Mouse (Mus musculus): ENCODE results near the gene P2rx5.

Gene P2rx5

GRCm38 (mm10) chr11:73172186-73172585 is 12.0 kb downstream of the P2rx5 start:
- DNase-seq (ENCODE audit: inconsistent age in 2 of 2, low spot score in 1 of 2) = peak in 1 of 2 experiments; percentile 64

DNA sequence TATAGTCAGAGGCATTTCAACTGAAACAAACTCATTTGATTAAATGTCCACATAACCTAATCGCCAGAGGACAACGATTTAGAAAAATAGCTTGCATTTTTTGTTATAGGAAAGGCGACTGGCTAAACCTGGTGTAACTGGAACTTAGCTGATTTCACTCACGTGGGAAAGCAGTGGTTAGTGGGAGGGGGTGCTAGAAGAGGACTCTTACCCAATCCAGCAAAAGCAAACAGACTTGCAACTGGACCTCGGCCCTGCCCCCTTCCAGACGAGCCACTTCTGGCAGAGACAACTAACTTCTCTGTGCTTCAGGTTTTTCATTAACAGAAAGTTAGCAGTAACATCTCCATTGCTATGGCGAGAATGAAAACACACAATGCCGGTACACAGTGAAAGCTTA is 15.4 kb downstream of the P2rx5 start:
- DNase-seq (ENCODE audit: inconsistent age in 2 of 2, low spot score in 1 of 2) = peak; percentile 28 to 56

- peak in 1 of 2 experiments; percentile 44 for DNase-seq (ENCODE audit: inconsistent age in 2 of 2, low spot score in 1 of 2)
These were observed 16.0 kb downstream of the P2rx5 start for GRCm38 (mm10) chr11:73176186-73176585.

DNA sequence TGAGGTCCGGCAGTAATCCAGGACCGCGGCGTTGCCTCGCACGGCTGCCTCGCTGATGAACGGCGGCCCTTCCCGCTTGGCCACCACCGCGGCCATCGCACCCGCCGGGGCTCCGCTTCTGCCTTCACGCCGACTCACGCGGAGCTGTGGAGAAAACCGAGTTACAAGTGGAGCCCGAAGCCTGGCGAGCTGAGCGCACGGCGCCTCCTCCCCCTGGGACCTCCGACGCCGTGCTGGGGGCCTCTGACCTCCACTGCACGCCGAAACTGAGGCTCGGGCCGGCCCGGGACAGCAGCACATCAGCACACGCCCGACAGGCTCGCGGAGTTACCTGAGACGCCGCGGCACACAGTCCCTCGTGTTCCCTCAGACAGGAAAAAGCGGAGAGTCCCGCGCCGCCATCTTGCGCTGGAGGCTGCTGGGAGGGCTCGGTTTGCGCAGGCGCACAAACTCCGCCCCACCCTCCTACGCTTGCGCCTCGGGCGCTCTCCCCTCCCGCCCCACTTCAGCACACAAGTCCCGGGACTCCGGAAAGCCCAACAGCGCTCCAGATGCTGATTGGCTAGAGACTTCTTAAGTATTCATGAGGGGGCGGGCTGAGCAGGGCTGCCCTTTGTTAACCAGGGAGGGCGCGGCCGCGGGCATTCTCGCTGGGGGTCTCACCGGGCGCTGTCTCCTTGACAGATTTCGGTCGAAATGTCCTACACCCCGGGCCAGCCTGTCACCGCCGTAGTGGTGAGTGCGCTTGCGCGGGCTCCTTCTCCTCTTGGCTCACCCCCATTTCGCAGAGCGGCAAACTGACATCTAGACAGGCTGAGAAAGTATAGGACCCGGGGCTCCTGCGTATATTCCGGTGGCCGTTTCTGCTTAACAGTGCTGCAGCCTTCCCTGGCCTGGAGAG is 16.6 kb downstream of the P2rx5 start, which contains the start of the genes Emc6 and Tax1bp3:
Emc6 (minus strand) TSS at position 430 of the 901 bp plus-strand sequence.
Tax1bp3 (plus strand) TSS at position 476 of the 901 bp plus-strand sequence.
- peak; percentile 98 for DNase-seq (ENCODE audit: inconsistent age in 2 of 2, low spot score in 1 of 2)

- peak; percentile 90 to 95 for DNase-seq (ENCODE audit: inconsistent age in 2 of 2, low spot score in 1 of 2)
These were observed 17.3 kb downstream of the P2rx5 start for GRCm38 (mm10) chr11:73177509-73177875.

- no peak for DNase-seq (ENCODE audit: inconsistent age in 2 of 2, low spot score in 1 of 2)
These were observed 17.7 kb downstream of the P2rx5 start for GRCm38 (mm10) chr11:73177895-73178294.

DNA sequence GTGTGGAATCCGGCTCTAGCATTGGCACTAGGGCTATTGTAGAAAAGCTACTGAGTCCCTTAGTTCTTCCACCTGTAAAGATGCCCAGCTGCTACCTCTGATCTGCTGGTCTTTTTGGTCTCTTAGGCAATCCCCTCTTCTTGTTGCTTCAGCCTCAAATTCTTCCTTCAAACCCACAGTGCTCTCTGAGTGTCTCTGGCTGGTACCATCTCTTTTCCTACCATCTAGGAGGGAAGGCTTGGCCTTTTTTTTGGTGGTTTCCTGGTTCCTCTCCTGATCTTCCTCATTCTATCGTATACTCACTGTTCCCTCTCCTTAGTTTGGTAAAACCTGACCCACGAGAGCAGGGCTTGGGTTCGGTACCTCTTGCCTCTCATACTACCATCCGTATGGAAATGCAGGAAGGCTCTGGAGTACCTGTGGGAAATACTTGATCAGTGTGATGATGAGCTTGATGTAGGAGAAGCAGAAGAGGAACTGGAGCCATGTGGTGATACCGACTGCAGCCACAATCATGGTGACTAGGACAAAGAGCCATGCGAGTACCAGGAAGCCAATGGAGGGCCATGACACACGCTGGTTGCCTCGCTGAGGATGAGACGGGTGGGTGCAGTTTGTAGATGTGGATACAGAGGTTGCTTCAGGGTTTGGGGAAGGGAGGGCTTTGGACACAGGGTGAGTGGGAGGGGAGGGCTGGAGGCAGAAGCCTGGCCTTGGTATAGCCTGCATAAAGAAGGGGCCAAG is 25.8 kb downstream of the P2rx5 start:
- DNase-seq (ENCODE audit: inconsistent age in 2 of 2, low spot score in 1 of 2) = no peak

GRCm38 (mm10) chr11:73187231-73187630 is 27.0 kb downstream of the P2rx5 start:
- no peak for DNase-seq (ENCODE audit: inconsistent age in 2 of 2, low spot score in 1 of 2)

- peak; percentile 45 to 65 for DNase-seq (ENCODE audit: inconsistent age in 2 of 2, low spot score in 1 of 2)
These were observed 32.8 kb downstream of the P2rx5 start for GRCm38 (mm10) chr11:73193047-73193446.

DNA sequence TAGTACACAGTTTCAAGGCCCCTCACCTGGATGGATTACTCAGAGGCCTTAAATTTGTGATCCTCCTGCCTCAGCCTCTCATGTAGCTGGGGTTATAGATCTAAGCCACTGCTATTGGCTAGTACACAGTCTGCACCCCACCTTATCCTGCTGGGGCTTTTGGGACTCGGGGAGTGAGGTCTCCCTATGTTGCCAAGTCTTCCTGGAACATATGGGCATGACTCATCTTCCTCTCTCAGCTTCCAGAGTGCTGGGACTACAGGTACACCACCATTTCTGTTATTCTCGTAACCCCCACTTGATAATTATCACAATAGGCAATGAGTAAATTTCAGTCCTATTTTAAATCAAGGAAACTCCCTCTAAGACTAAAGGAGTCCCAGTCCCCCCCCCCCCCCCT is 34.2 kb downstream of the P2rx5 start:
- no peak for DNase-seq (ENCODE audit: inconsistent age in 2 of 2, low spot score in 1 of 2)

- no peak for DNase-seq (ENCODE audit: inconsistent age in 2 of 2, low spot score in 1 of 2)
These were observed 38.0 kb downstream of the P2rx5 start for GRCm38 (mm10) chr11:73198190-73198589.

- DNase-seq (ENCODE audit: inconsistent age in 2 of 2, low spot score in 1 of 2) = peak in 1 of 2 experiments; percentile 90
These were observed 38.5 kb downstream of the P2rx5 start, which contains the start of gene Ctns for GRCm38 (mm10) chr11:73198603-73199229. Gene Ctns (minus strand): TSS chr11:73199042.

- peak; percentile 95 to 99 for DNase-seq (ENCODE audit: inconsistent age in 2 of 2, low spot score in 1 of 2)
These were observed 39.0 kb downstream of the P2rx5 start, which contains the start of gene Shpk for GRCm38 (mm10) chr11:73199230-73199712. Gene Shpk (plus strand): TSS chr11:73199460.

DNA sequence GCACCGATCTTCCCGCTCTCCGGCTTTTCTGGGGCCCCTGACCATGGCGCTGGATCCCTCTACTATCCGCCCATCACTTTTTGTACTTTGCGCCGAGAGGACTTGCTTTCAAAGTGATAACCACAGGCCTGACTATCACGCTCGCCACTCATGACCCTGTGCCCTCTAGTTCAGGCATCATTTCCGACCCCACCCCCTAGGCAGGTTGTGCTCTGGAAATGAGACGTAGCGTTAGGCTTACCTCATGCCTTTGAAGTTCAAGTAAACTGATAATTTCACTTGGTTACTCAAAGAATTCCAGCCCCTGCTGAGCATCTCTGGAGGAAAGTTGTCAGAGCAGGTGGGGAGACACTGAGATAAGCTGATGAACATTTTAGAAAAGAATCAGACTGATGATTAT is 39.7 kb downstream of the P2rx5 start:
- DNase-seq (ENCODE audit: inconsistent age in 2 of 2, low spot score in 1 of 2) = peak in 1 of 2 experiments; percentile 73

DNA sequence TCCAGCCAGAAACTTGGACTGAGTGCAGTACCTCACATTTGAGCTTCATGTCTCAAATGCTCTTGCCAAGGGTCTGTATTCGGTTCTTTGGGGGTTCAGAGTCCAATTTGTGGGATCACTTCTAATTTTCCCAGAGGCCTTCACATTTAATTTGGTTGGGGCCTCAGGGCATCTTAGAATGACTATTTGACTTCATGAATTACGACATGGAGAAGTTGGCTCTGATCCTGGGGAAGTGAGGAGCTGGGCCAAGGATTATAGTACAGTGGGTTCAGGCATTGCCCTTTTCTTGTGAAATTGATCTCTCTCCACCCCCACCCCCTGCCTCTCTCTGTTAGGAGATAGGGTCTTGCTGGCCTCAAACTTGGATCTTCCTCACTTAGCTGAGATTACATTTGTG is 40.8 kb downstream of the P2rx5 start:
- peak; percentile 34 to 84 for DNase-seq (ENCODE audit: inconsistent age in 2 of 2, low spot score in 1 of 2)

DNA sequence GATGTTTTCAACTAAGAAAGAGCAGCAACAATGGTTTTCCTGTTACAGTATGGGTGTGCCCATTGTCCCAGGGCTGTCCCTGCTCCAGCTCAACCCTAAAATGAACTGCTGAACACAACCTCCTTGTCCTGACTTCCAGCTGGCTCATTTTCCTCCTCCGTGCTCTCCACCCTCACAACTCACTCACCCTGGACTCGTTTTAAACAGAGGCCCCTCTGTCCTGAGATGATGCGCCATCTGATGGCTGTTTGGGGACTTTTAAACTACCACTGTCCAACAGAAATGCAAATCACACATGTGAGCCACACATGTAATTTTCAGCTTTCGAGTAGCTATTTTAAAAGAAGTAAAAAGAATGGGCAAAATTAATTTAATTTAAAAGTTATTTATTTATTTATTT is 41.4 kb downstream of the P2rx5 start:
- DNase-seq (ENCODE audit: inconsistent age in 2 of 2, low spot score in 1 of 2) = no peak

GRCm38 (mm10) chr11:73203895-73204294 is 43.7 kb downstream of the P2rx5 start:
- DNase-seq (ENCODE audit: inconsistent age in 2 of 2, low spot score in 1 of 2) = no peak

- DNase-seq (ENCODE audit: inconsistent age in 2 of 2, low spot score in 1 of 2) = no peak
These were observed 45.0 kb downstream of the P2rx5 start for GRCm38 (mm10) chr11:73205194-73205593.

DNA sequence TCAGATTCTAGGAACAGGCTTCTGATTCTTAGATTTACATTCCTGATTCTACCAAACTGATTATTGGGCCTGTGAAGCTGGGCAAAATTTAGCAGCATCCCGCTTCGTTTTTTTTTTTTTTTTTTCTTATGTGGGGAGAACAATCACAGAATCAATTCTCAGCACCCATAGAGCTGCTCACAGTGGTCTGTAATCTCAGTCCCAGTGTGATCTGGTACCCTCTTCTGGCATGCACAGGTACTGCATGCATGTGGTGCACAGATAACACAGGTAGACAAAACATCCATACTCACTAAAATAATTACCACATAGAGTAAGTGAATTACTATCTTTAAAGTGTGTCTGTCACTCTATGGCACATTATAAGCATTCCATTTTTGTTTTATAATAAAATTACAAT is 47.4 kb downstream of the P2rx5 start:
- DNase-seq (ENCODE audit: inconsistent age in 2 of 2, low spot score in 1 of 2) = no peak

DNA sequence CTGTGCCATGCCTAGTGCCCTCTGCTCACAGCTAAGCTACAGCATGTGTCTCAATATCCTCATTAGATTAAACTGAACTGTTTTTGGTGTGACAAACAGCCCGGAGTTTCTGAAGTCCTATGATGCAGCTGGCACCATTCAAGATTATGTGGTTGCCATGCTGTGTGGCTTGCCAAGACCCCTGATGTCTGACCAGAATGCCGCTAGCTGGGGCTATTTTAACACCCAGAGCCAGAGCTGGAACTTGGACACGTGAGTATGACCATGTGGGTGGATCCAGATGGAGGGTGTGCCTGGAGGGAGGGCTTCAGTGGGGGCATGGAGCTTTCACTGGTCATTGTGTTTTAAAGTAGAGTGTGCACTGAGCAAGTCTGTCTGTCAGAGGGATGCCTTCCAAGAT is 53.7 kb downstream of the P2rx5 start:
- no peak for DNase-seq (ENCODE audit: inconsistent age in 2 of 2, low spot score in 1 of 2)

DNA sequence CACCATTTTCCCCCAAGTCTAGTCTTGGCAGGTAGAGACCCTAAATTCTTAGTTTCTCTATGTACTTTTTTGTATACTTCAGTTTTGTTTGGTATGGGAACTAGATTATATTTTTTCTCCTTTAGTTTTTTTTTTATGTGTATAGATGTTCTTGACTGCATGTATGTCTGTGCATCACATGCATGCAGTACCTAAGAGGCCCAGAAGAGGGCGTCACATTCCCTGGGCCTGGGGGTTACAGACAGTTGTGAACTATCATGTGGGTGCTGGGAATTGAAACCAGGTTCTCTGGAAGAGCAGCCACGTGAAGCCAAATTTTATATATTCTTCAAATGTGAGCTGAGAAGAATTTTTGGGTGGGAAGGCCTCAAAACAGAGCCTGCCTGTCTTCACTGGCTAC is 59.5 kb downstream of the P2rx5 start:
- DNase-seq (ENCODE audit: inconsistent age in 2 of 2, low spot score in 1 of 2) = no peak
